In genomic region chr7:31008889-31009288, GRCm38 (mm10) we compare ENCODE assay signal across 14 mouse cellular contexts. TPM values are rescaled to one million over a fixed set of nuclear protein-coding genes. Genes with fewer than 3 reads are reported as not detected.
DNase-seq lines count a peak whose midpoint lies in the region; ATAC-seq and TF ChIP-seq lines count a peak whose summit lies in the region.
"Had no signal": no experiment of that assay in that cellular context is flagged by ENCODE, and none has a peak within 500 bp of the region (broad histone marks: within the 10 kb centered on the region; RNA-seq: fewer than 3 reads in every experiment).

No protein-coding gene starts in this region.

- no peaks in the 10 kb centered on the region for H3K9me3 ChIP-seq in intestine, embryonic 14.5 days (ENCODE audit: control insufficient read depth, low read length)
- H3K9me3 ChIP-seq in limb, embryonic 13.5 days, result 0 out of 2 replicates have a peak, but pooled peaks cover 3% of the 10 kb centered on the region
- H3K9me3 ChIP-seq in forebrain, embryonic 10.5 days, result no peaks in the 10 kb centered on the region
- H3K9me3 ChIP-seq: liver, embryonic 15.5 days; stomach, embryonic 15.5 days had no signal

- H3K27ac ChIP-seq in bone marrow, adult 2 months (ENCODE audit: control insufficient read depth, insufficient read depth, low read depth, low read length, poor library complexity), result peak overlapping the region; percentile 34
- no peak overlapping the region for H3K27ac ChIP-seq in intestine, embryonic 14.5 days (ENCODE audit: low read depth)
- H3K27ac ChIP-seq in limb, embryonic 13.5 days, result no peak overlapping the region
- no peak overlapping the region for H3K27ac ChIP-seq in forebrain, embryonic 10.5 days
- H3K27ac ChIP-seq: liver, embryonic 15.5 days had no signal

- no peak overlapping the region for H3K4me2 ChIP-seq in intestine, embryonic 14.5 days (ENCODE audit: low read length)
- no peak overlapping the region for H3K4me2 ChIP-seq in limb, embryonic 13.5 days (replicated peaks)
- H3K4me2 ChIP-seq: liver, embryonic 15.5 days; stomach, embryonic 15.5 days had no signal

- H3K4me3 ChIP-seq in bone marrow, adult 2 months (replicated peaks; ENCODE audit: control insufficient read depth, low read depth, low read length), result no peak overlapping the region
- no peak overlapping the region for H3K4me3 ChIP-seq in intestine, embryonic 14.5 days (ENCODE audit: low read depth, low read length)
- H3K4me3 ChIP-seq in limb, embryonic 13.5 days, result no peak overlapping the region
- no peak overlapping the region for H3K4me3 ChIP-seq in forebrain, embryonic 10.5 days
- H3K4me3 ChIP-seq: liver, embryonic 15.5 days; megakaryocyte, embryonic 14.5 days; stomach, embryonic 15.5 days had no signal

- peak; percentile 64; the same call in 1 of the 2 replicates for ATAC-seq in intestine, embryonic 14.5 days (replicated peaks; ENCODE audit: low FRiP score, low TSS enrichment, low read depth)
- 0 out of 2 replicates have a peak, but pooled peaks have one; percentile 22 for ATAC-seq in limb, embryonic 13.5 days (ENCODE audit: low FRiP score, low read depth)

- H3K4me1 ChIP-seq in bone marrow, adult 2 months (ENCODE audit: control insufficient read depth, insufficient read depth, low read length), result peaks cover 5% of the 10 kb centered on the region; the same call in 1 of the 2 replicates
- H3K4me1 ChIP-seq in intestine, embryonic 14.5 days (replicated peaks; ENCODE audit: control insufficient read depth, insufficient read depth, low read length), result 0 out of 2 replicates have a peak, but pooled peaks cover 7% of the 10 kb centered on the region
- H3K4me1 ChIP-seq in limb, embryonic 13.5 days, result no peaks in the 10 kb centered on the region; the same call in 1 of the 2 replicates
- no peaks in the 10 kb centered on the region for H3K4me1 ChIP-seq in forebrain, embryonic 10.5 days
- H3K4me1 ChIP-seq: liver, embryonic 15.5 days; stomach, embryonic 15.5 days had no signal

- 48% methylated on average over 3 of the region's 3 CpGs for WGBS in bone marrow, adult 2 months
- 29% methylated on average over 3 of the region's 3 CpGs for WGBS in intestine, embryonic 14.5 days
- WGBS in limb, embryonic 13.5 days, result 23% methylated on average over 3 of the region's 3 CpGs
- 86% methylated on average over 3 of the region's 3 CpGs for WGBS in forebrain, embryonic 10.5 days

- no peak for TF ChIP-seq POLR2A in bone marrow, adult 2 months (IDR thresholded peaks at IDR 0.05; ENCODE audit: borderline replicate concordance, control insufficient read depth, low read depth, low read length)

- no peaks in the 10 kb centered on the region for H3K36me3 ChIP-seq in intestine, embryonic 14.5 days (ENCODE audit: control insufficient read depth, insufficient read depth, low read length)
- H3K36me3 ChIP-seq in limb, embryonic 13.5 days, result no peaks in the 10 kb centered on the region
- H3K36me3 ChIP-seq in forebrain, embryonic 10.5 days (replicated peaks), result no peaks in the 10 kb centered on the region
- H3K36me3 ChIP-seq: liver, embryonic 15.5 days; stomach, embryonic 15.5 days had no signal

- TF ChIP-seq CTCF in bone marrow, adult 2 months (IDR thresholded peaks at IDR 0.05; ENCODE audit: control insufficient read depth, insufficient read depth, low read length), result no peak

- H3K27me3 ChIP-seq in intestine, embryonic 14.5 days (replicated peaks; ENCODE audit: control insufficient read depth, insufficient read depth, low read length), result no peaks in the 10 kb centered on the region
- H3K27me3 ChIP-seq in limb, embryonic 13.5 days, result no peaks in the 10 kb centered on the region
- H3K27me3 ChIP-seq in forebrain, embryonic 10.5 days (ENCODE audit: poor library complexity, severe bottlenecking), result no peaks in the 10 kb centered on the region
- H3K27me3 ChIP-seq: liver, embryonic 15.5 days; megakaryocyte, embryonic 14.5 days; stomach, embryonic 15.5 days had no signal

- no peak overlapping the region for H3K9ac ChIP-seq in intestine, embryonic 14.5 days (ENCODE audit: low read length)
- no peak overlapping the region for H3K9ac ChIP-seq in limb, embryonic 13.5 days
- H3K9ac ChIP-seq: liver, embryonic 15.5 days; stomach, embryonic 15.5 days had no signal

- DNase-seq in kidney, adult 9 months, result peak; percentile 17
- DNase-seq in kidney, adult 18-20 months, result no peak
- DNase-seq in intestine, embryonic 14.5 days (ENCODE audit: low spot score), result no peak
- no peak for DNase-seq in forebrain, embryonic 10.5 days (ENCODE audit: extremely low spot score, low spot score)
- no peak for DNase-seq in cerebellum, postnatal 14 days
- DNase-seq in spleen, postnatal 10 days (ENCODE audit: low spot score in 2 of 2), result no peak
- DNase-seq: adrenal gland, postnatal 10 days; embryo, embryonic 11 days; right cerebral cortex, postnatal 4 days had no signal

RNA-seq across cellular contexts. Expression of gene Fxyd5, which starts 33.4 kb away (rescaled TPM):
- 85.0 and 239 TPM in 2 replicates for polyA plus RNA-seq in bone marrow, adult 2 months (2011; ENCODE audit: insufficient read depth, insufficient read length, low replicate concordance, missing spikeins)
- polyA plus RNA-seq in intestine, embryonic 14.5 days (2014; fragmentation: Nextera tagmentation; extraction: Ambion mirVana), result 18.1 and 22.8 TPM in 2 replicates
- 17.1 and 18.3 TPM in 2 replicates for polyA plus RNA-seq in limb, embryonic 13.5 days (2015; fragmentation: Nextera tagmentation; extraction: Ambion mirVana)
- 10.2 and 10.4 TPM in 2 replicates for polyA plus RNA-seq in forebrain, embryonic 10.5 days (2016; fragmentation: Nextera tagmentation; extraction: Ambion mirVana)

RNA-seq across cellular contexts. Expression of gene Fam187b, which starts 35.3 kb away (rescaled TPM):
- polyA plus RNA-seq in bone marrow, adult 2 months (2011; ENCODE audit: insufficient read depth, insufficient read length, low replicate concordance, missing spikeins), result 0.75 TPM in 1 of 2 replicates, not detected in the other
- polyA plus RNA-seq in intestine, embryonic 14.5 days (2014; fragmentation: Nextera tagmentation; extraction: Ambion mirVana), result 7.1 and 9.4 TPM in 2 replicates
- polyA plus RNA-seq in limb, embryonic 13.5 days (2015; fragmentation: Nextera tagmentation; extraction: Ambion mirVana), result 0.70 and 0.78 TPM in 2 replicates
- 2.1 and 2.3 TPM in 2 replicates for polyA plus RNA-seq in forebrain, embryonic 10.5 days (2016; fragmentation: Nextera tagmentation; extraction: Ambion mirVana)

RNA-seq across cellular contexts. Expression of gene Lsr, which starts 35.6 kb away (rescaled TPM):
- polyA plus RNA-seq in bone marrow, adult 2 months (2011; ENCODE audit: insufficient read depth, insufficient read length, low replicate concordance, missing spikeins), result 0.81 and 4.2 TPM in 2 replicates
- 123 and 135 TPM in 2 replicates for polyA plus RNA-seq in intestine, embryonic 14.5 days (2014; fragmentation: Nextera tagmentation; extraction: Ambion mirVana)
- 25.4 and 25.9 TPM in 2 replicates for polyA plus RNA-seq in limb, embryonic 13.5 days (2015; fragmentation: Nextera tagmentation; extraction: Ambion mirVana)
- polyA plus RNA-seq in forebrain, embryonic 10.5 days (2016; fragmentation: Nextera tagmentation; extraction: Ambion mirVana), result 41.9 and 45.9 TPM in 2 replicates

RNA-seq across cellular contexts. Expression of gene Fxyd7, which starts 42.4 kb away (rescaled TPM):
- polyA plus RNA-seq in bone marrow, adult 2 months (2011; ENCODE audit: insufficient read depth, insufficient read length, low replicate concordance, missing spikeins), result not detected in 2 replicates
- polyA plus RNA-seq in intestine, embryonic 14.5 days (2014; fragmentation: Nextera tagmentation; extraction: Ambion mirVana), result 21.1 and 23.0 TPM in 2 replicates
- polyA plus RNA-seq in limb, embryonic 13.5 days (2015; fragmentation: Nextera tagmentation; extraction: Ambion mirVana), result 20.0 and 21.3 TPM in 2 replicates
- 0.36 and 1.1 TPM in 2 replicates for polyA plus RNA-seq in forebrain, embryonic 10.5 days (2016; fragmentation: Nextera tagmentation; extraction: Ambion mirVana)

RNA-seq across cellular contexts. Expression of gene Fxyd1, which starts 48.1 kb away (rescaled TPM):
- polyA plus RNA-seq in bone marrow, adult 2 months (2011; ENCODE audit: insufficient read depth, insufficient read length, low replicate concordance, missing spikeins), result 7.8 and 16.2 TPM in 2 replicates
- polyA plus RNA-seq in intestine, embryonic 14.5 days (2014; fragmentation: Nextera tagmentation; extraction: Ambion mirVana), result 71.8 and 74.1 TPM in 2 replicates
- polyA plus RNA-seq in limb, embryonic 13.5 days (2015; fragmentation: Nextera tagmentation; extraction: Ambion mirVana), result 61.7 and 71.2 TPM in 2 replicates
- polyA plus RNA-seq in forebrain, embryonic 10.5 days (2016; fragmentation: Nextera tagmentation; extraction: Ambion mirVana), result 2.2 and 2.5 TPM in 2 replicates
